Comparison of ENCODE assay signal across 22 mouse cellular contexts in the genomic region with DNA sequence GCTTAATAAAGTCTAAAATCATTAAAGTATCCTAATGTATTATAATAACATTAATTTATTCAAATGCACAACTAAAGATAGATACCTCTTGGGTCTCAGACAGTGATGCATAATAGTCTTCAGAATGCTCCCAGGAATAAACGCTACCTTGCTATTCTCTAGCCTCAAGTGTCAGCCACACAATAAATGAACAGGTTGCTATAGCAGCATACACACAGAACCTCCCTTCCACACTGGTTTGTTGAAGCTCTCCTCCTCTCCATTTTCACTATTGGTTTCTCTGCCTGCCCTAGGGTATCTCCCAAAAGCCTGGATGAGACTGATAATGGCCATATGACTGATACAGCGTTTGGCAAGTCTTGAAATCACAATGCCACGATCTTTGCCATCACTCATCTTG.
DNase-seq lines count a peak whose midpoint lies in the region; ATAC-seq and TF ChIP-seq lines count a peak whose summit lies in the region.
"Had no signal": no experiment of that assay in that cellular context is flagged by ENCODE, and none has a peak within 500 bp of the region (broad histone marks: within the 10 kb centered on the region; RNA-seq: fewer than 3 reads in every experiment).

No protein-coding gene starts in this region.

- intact Hi-C loops in heart, postnatal 36 days (cut with DNase I), result no loop called here

- no peaks in the 10 kb centered on the region for H3K4me1 ChIP-seq in forebrain, embryonic 16.5 days (replicated peaks; ENCODE audit: control insufficient read depth, insufficient read depth, low read length)
- H3K4me1 ChIP-seq in forebrain, embryonic 14.5 days (ENCODE audit: control insufficient read depth, insufficient read depth, low read length), result no peaks in the 10 kb centered on the region
- no peaks in the 10 kb centered on the region for H3K4me1 ChIP-seq in hindbrain, embryonic 15.5 days (replicated peaks)
- no peaks in the 10 kb centered on the region for H3K4me1 ChIP-seq in hindbrain, embryonic 11.5 days (replicated peaks; ENCODE audit: control insufficient read depth, insufficient read depth, low read length)
- no peaks in the 10 kb centered on the region for H3K4me1 ChIP-seq in hindbrain, postnatal 0 days (ENCODE audit: insufficient read depth, low read length)
- H3K4me1 ChIP-seq: embryonic facial prominence, embryonic 12.5 days; forebrain, embryonic 13.5 days; heart, embryonic 10.5 days had no signal

- peak; percentile 49 for ATAC-seq in forebrain, embryonic 16.5 days
- no peak for ATAC-seq in forebrain, embryonic 14.5 days
- ATAC-seq in hindbrain, embryonic 15.5 days (ENCODE audit: low FRiP score, low read depth), result no peak
- no peak for ATAC-seq in hindbrain, embryonic 11.5 days (ENCODE audit: low FRiP score)
- ATAC-seq in hindbrain, postnatal 0 days, result no peak
- ATAC-seq: CD4-positive, CD25-positive, alpha-beta regulatory T cell, adult 4 months; forebrain, embryonic 13.5 days had no signal

- H3K4me2 ChIP-seq in forebrain, embryonic 16.5 days (ENCODE audit: low read length), result no peak overlapping the region
- H3K4me2 ChIP-seq in forebrain, embryonic 14.5 days (ENCODE audit: low read length), result no peak overlapping the region
- H3K4me2 ChIP-seq in hindbrain, embryonic 15.5 days, result no peak overlapping the region
- no peak overlapping the region for H3K4me2 ChIP-seq in hindbrain, embryonic 11.5 days (replicated peaks; ENCODE audit: low read depth, low read length)
- H3K4me2 ChIP-seq in hindbrain, postnatal 0 days (ENCODE audit: low read depth, low read length), result no peak overlapping the region
- H3K4me2 ChIP-seq: embryonic facial prominence, embryonic 12.5 days; forebrain, embryonic 13.5 days had no signal

- WGBS in forebrain, embryonic 16.5 days, result 89% methylated on average over 3 of the region's 3 CpGs
- 91% methylated on average over 3 of the region's 3 CpGs for WGBS in forebrain, embryonic 14.5 days
- WGBS in hindbrain, embryonic 15.5 days, result 72% methylated on average over 3 of the region's 3 CpGs
- 91% methylated on average over 3 of the region's 3 CpGs for WGBS in hindbrain, embryonic 11.5 days
- 77% methylated on average over 3 of the region's 3 CpGs for WGBS in hindbrain, postnatal 0 days

- no peaks in the 10 kb centered on the region for H3K9me3 ChIP-seq in forebrain, embryonic 16.5 days (ENCODE audit: control insufficient read depth, low read length)
- no peaks in the 10 kb centered on the region for H3K9me3 ChIP-seq in forebrain, embryonic 14.5 days (replicated peaks; ENCODE audit: control insufficient read depth, low read length)
- no peaks in the 10 kb centered on the region for H3K9me3 ChIP-seq in hindbrain, embryonic 15.5 days
- H3K9me3 ChIP-seq in hindbrain, embryonic 11.5 days (ENCODE audit: control insufficient read depth, low read length), result no peaks in the 10 kb centered on the region
- no peaks in the 10 kb centered on the region for H3K9me3 ChIP-seq in hindbrain, postnatal 0 days (ENCODE audit: low read length)
- H3K9me3 ChIP-seq: embryonic facial prominence, embryonic 12.5 days; forebrain, embryonic 13.5 days; heart, embryonic 10.5 days had no signal

- no peak overlapping the region for H3K27ac ChIP-seq in forebrain, embryonic 16.5 days (ENCODE audit: low read length)
- H3K27ac ChIP-seq in forebrain, embryonic 14.5 days (ENCODE audit: low read depth, low read length), result no peak overlapping the region
- H3K27ac ChIP-seq in hindbrain, embryonic 15.5 days (replicated peaks), result 0 out of 2 replicates have a peak overlapping the region, but pooled peaks have one; percentile 16
- H3K27ac ChIP-seq in hindbrain, embryonic 11.5 days (ENCODE audit: low read depth, low read length), result no peak overlapping the region
- no peak overlapping the region for H3K27ac ChIP-seq in hindbrain, postnatal 0 days
- H3K27ac ChIP-seq: embryonic facial prominence, embryonic 12.5 days; forebrain, embryonic 13.5 days; heart, embryonic 10.5 days had no signal

- no peaks in the 10 kb centered on the region for H3K36me3 ChIP-seq in forebrain, embryonic 16.5 days (ENCODE audit: control insufficient read depth, insufficient read depth)
- H3K36me3 ChIP-seq in forebrain, embryonic 14.5 days (ENCODE audit: control insufficient read depth, insufficient read depth, low read length), result no peaks in the 10 kb centered on the region
- H3K36me3 ChIP-seq in hindbrain, embryonic 15.5 days, result no peaks in the 10 kb centered on the region
- H3K36me3 ChIP-seq in hindbrain, embryonic 11.5 days (ENCODE audit: control insufficient read depth, insufficient read depth, low read length), result no peaks in the 10 kb centered on the region
- H3K36me3 ChIP-seq in hindbrain, postnatal 0 days (ENCODE audit: insufficient read depth, low read length), result no peaks in the 10 kb centered on the region
- H3K36me3 ChIP-seq: embryonic facial prominence, embryonic 12.5 days; G1E; heart, embryonic 10.5 days had no signal

- DNase-seq in forebrain, embryonic 14.5 days (ENCODE audit: low spot score), result no peak
- DNase-seq in hindbrain, embryonic 11.5 days (ENCODE audit: low spot score), result no peak
- DNase-seq in hindbrain, postnatal 0 days (ENCODE audit: low spot score), result peak; percentile 1
- no peak for DNase-seq in heart, postnatal 36 days
- no peak for DNase-seq in yolk sac, embryonic 10.5 days (ENCODE audit: low spot score)
- DNase-seq: adrenal gland, adult 8-10 months; adrenal gland, postnatal 36 days; B cell, adult 2 months; cerebellum, adult 11 months; cerebellum, adult 8-10 months; cerebellum, postnatal 14 days; gastrocnemius, postnatal 10 days; heart, adult 18-20 months; heart, postnatal 10 days; kidney, adult 11 months had no signal

- no peaks in the 10 kb centered on the region for H3K27me3 ChIP-seq in forebrain, embryonic 16.5 days (replicated peaks; ENCODE audit: control insufficient read depth, insufficient read depth, low read length)
- H3K27me3 ChIP-seq in forebrain, embryonic 14.5 days (replicated peaks; ENCODE audit: control insufficient read depth, insufficient read depth, low read length), result no peaks in the 10 kb centered on the region
- no peaks in the 10 kb centered on the region for H3K27me3 ChIP-seq in hindbrain, embryonic 15.5 days
- no peaks in the 10 kb centered on the region for H3K27me3 ChIP-seq in hindbrain, embryonic 11.5 days (ENCODE audit: control insufficient read depth, insufficient read depth, low read length)
- no peaks in the 10 kb centered on the region for H3K27me3 ChIP-seq in hindbrain, postnatal 0 days (ENCODE audit: insufficient read depth, low read length)
- H3K27me3 ChIP-seq: embryonic facial prominence, embryonic 12.5 days; forebrain, embryonic 13.5 days had no signal

- H3K4me3 ChIP-seq in forebrain, embryonic 16.5 days (replicated peaks; ENCODE audit: low read length), result no peak overlapping the region
- no peak overlapping the region for H3K4me3 ChIP-seq in forebrain, embryonic 14.5 days (ENCODE audit: low read depth, low read length)
- H3K4me3 ChIP-seq in hindbrain, embryonic 15.5 days, result no peak overlapping the region
- no peak overlapping the region for H3K4me3 ChIP-seq in hindbrain, embryonic 11.5 days (ENCODE audit: low read depth, low read length)
- no peak overlapping the region for H3K4me3 ChIP-seq in hindbrain, postnatal 0 days (ENCODE audit: low read length)
- H3K4me3 ChIP-seq: embryonic facial prominence, embryonic 12.5 days; forebrain, embryonic 13.5 days; heart, embryonic 10.5 days had no signal

- H3K9ac ChIP-seq in forebrain, embryonic 16.5 days (replicated peaks; ENCODE audit: low read depth, low read length), result no peak overlapping the region
- H3K9ac ChIP-seq in forebrain, embryonic 14.5 days (ENCODE audit: low read length), result no peak overlapping the region
- H3K9ac ChIP-seq in hindbrain, embryonic 15.5 days, result no peak overlapping the region
- H3K9ac ChIP-seq in hindbrain, embryonic 11.5 days (ENCODE audit: low read depth, low read length), result no peak overlapping the region
- H3K9ac ChIP-seq in hindbrain, postnatal 0 days (replicated peaks; ENCODE audit: low read length), result no peak overlapping the region
- H3K9ac ChIP-seq: embryonic facial prominence, embryonic 12.5 days; forebrain, embryonic 13.5 days had no signal

- no peak for TF ChIP-seq CTCF in hindbrain, postnatal 0 days (IDR thresholded peaks at IDR 0.05; ENCODE audit: low read depth)
